Mouse (Mus musculus) R1 (cell line): Measurements from ENCODE around the gene Wbp1l.
A peak's percentile ranks its signal among the peaks of the same experiment; 100 is the strongest.
"Not testable (repeated sequence)": the region's sequence is repeated elsewhere in the genome, so short reads cannot be mapped to it uniquely, and the experiment has no call there.

Experiments used
- DNase-seq: peaks from one replicate; pipeline ENCODE4 v3.0.0-alpha.2; 2018; ENCODE audit warnings: low read depth, low spot score

Wbp1l gene

GRCm38 (mm10) chr19:46598720-46599252 lies at the start of gene Wbp1l:
Wbp1l (plus strand) TSS chr19:46599084.
- DNase-seq: peak; percentile 100

- DNase-seq: no peak
These were observed 48.5 kb upstream of the Wbp1l start for GRCm38 (mm10) chr19:46550385-46550784.

GRCm38 (mm10) chr19:46552496-46552895 lies 46.4 kb upstream of the Wbp1l start:
- no peak for DNase-seq

GRCm38 (mm10) chr19:46553541-46553955 lies 45.3 kb upstream of the Wbp1l start:
- no peak for DNase-seq

- DNase-seq: no peak
These were observed 40.9 kb upstream of the Wbp1l start for GRCm38 (mm10) chr19:46558009-46558408.

- no peak for DNase-seq
These were observed 40.3 kb upstream of the Wbp1l start for GRCm38 (mm10) chr19:46558631-46559030.

GRCm38 (mm10) chr19:46562132-46562531 lies 36.8 kb upstream of the Wbp1l start:
- peak; percentile 72 for DNase-seq

GRCm38 (mm10) chr19:46562581-46563515 lies 36.0 kb upstream of the Wbp1l start:
- DNase-seq: no peak

GRCm38 (mm10) chr19:46563603-46564002 lies 35.3 kb upstream of the Wbp1l start:
- no peak for DNase-seq

- DNase-seq: no peak
These were observed 34.8 kb upstream of the Wbp1l start for GRCm38 (mm10) chr19:46564043-46564462.

- not testable (repeated sequence) for DNase-seq
These were observed 27.5 kb upstream of the Wbp1l start for GRCm38 (mm10) chr19:46571211-46571877.

- no peak for DNase-seq
These were observed 27.0 kb upstream of the Wbp1l start for GRCm38 (mm10) chr19:46571878-46572244.

GRCm38 (mm10) chr19:46572548-46572947 lies 26.3 kb upstream of the Wbp1l start:
- DNase-seq: peak; percentile 50

GRCm38 (mm10) chr19:46572951-46573937 lies 25.6 kb upstream of the Wbp1l start, which contains the start of the genes Arl3 and Sfxn2:
Arl3 (minus strand) TSS chr19:46573198.
Sfxn2 (plus strand) TSS chr19:46573365.
- DNase-seq: peak; percentile 97

GRCm38 (mm10) chr19:46573990-46574389 lies 24.9 kb upstream of the Wbp1l start:
- DNase-seq: no peak

GRCm38 (mm10) chr19:46575196-46575595 lies 23.7 kb upstream of the Wbp1l start:
- no peak for DNase-seq

GRCm38 (mm10) chr19:46587823-46588508 lies 10.9 kb upstream of the Wbp1l start:
- peak; percentile 74 for DNase-seq

GRCm38 (mm10) chr19:46591575-46591974 lies 7.3 kb upstream of the Wbp1l start:
- no peak for DNase-seq

- DNase-seq: peak; percentile 47
These were observed 6.0 kb upstream of the Wbp1l start for GRCm38 (mm10) chr19:46592751-46593439.

- DNase-seq: no peak
These were observed 697 bp upstream of the Wbp1l start for GRCm38 (mm10) chr19:46598187-46598586.
